Mouse (Mus musculus): ENCODE results near the gene Senp1. TPM values are rescaled to one million over a fixed set of nuclear protein-coding genes. Genes with fewer than 3 reads are reported as not detected.

The Senp1 gene
- total RNA-seq, 2 experiments from 2014 or later: 8.5 to 9.5 TPM

DNA sequence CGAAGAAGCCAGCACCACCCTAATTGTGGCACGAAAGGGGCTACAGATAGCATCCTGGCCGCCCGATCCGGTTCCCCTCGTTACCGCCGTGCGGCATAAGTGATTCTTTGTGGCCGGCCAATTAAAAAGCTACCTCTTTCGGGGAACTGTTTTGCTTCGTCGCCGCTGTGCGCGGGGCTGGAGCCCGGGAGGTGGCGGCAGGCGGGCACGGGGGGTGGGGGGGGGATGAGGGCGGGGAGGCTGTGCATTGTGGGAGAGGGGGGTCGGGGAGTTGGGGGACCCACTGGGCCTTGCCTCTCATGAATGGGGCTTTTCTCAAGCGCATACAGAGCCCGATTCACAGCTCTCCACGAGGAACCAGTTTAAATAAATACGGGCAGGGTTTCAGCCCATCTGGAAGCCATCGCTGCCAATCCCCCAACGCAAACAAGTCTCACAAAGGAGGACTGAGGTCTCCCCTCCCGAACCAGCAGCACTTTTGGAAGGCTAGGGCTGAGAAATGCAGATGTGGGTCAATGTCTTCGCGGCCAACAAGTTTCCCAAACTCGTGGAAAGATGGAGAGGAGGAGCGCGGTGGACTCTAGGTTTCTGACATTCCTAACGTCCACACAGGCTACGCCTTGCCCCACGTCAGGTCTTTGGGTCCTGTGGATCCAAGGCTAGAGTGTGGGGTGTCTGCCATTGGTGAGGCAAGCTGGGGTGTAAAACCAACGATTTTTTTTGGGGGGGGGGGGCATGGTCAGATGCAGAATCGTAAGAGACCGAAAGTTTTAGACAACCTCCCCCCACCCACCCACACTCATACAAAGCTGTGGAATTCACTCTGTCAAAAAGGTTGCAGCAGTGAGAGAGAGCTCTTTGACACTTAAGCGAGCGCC is 91.2 kb downstream of the Senp1 start:
- DNase-seq: peak in 1 of 2 experiments; percentile 18

DNA sequence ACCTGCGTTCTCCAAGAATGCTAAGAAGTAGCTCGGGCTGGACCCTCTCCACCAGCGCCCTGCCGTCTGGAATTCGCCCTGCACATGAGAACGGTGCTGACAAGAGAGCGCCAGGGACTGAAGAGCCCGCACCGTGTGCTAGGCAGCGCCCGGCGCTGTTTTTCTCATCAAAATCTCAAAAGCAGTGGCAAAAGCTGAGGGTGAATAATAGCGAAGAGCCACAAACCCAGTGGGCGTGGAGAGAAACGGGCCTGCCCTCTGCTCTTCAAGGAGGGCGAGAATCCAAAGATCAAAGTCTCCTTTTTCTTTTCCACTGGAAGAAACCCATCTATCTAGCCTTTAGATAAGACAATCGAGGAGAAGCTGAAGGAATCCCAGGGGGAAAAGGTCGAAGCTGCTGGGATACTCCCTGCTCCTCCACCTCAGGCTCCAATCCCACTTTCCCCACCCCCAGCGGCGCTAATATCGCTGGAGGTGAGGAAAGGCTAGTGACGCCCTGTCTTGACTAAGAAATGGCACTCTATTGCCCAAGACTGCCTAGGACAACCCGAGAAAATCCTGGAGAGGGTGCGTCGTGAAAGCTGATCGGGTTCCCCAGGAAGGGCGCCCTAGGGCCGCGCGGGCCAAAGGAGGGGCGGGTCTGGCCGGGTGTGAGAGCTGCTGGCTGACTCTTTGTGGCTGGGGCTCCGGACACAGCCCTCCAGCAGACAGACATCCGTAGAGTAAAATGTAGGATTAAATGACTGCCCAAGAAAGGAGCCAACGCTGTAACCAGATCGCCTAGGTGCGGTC is 92.0 kb downstream of the Senp1 start:
- DNase-seq: peak in 1 of 2 experiments; percentile 20

DNA sequence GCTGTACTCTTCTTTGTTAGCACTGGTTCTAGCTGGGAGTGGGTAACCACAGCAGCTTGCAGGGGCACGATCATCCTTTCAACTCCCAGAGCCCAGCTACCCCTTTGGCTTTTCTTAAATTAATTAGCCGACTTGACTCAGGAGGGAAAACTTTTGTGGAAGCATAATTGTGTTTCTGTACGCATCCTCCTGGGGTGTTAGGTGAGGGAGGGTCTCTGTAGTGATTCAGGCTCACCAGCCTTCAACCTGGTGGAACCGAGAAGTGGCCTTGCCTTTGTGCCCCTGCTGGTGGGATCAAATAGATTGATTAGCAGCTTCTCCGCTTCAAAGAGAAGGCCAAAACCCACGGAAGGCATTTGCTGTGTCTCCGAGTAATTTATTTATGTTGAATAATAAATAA is 93.6 kb downstream of the Senp1 start:
- no peak for DNase-seq

DNA sequence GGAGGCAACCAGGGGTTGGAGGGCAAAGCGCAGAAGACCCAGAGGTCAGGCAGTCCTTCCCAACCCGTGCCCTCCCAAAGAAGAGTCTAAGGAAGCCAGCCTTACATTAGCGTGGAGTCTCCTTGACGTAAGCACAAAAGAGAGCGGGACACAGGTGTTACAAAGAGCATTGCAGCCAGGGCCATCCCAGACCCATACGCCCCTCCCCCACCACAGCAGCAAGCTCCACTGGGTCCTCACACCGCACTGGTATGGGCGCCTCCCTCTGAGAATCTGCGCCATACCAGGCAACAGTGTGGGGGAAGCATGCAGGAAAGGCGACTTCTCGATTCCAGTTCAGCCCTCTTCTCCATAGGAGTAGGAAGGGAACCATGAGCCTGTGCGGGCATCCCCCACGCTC is 94.0 kb downstream of the Senp1 start:
- DNase-seq: no peak

DNA sequence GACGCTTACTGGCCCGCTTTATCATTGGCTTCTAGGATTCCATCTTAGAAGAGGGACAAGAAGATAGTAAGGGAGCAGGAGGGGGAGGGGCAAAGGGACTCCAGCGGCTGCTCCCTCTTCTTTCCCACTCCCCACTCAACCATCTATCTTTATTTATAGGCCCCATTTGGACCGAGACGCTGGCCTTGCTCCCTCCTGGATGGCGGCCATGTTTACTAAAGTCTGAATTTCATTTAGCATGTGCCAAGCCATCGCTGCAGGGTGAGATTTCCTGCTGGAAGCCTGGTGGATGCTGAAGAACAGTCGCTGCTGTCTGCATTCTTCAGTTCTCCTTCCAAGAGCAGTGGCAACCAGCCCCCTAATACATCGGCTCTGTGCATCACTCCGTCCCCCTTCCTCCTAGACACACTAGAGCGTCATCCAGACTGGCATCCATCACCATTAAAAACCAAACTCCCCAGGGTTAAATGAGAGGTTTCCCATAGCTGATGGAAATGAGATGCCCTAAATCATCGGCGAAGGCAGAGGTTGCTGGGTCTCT is 96.8 kb downstream of the Senp1 start:
- no peak for DNase-seq

DNA sequence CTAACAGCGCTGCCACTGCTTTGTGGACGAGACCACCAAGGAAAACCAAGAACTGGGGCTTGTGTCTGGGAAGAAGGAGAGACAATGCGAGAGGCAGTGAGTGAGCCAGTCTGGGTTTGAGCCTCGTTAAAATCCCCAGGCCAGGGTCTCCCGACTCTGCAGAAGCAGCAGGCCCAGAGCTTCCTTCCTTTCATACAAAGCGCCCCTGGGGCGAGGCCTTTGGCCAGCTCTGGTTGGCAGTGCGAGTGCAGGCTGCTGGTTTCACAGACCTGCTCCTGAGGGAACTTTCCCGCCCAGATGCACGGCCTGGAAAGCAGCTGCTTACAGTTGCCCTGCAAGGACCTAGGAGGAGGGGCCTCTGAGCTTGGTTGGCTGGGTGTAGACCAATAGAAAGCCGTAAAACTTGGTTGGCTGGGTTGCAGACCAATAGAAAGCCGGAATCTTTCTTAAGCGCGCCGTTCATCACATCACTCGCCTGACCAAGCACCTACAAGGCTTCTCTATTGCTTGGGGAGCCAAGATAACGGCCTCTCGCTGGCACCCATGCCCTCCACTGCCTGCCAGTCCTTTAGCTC is 100.7 kb downstream of the Senp1 start:
- DNase-seq: peak; percentile 80 to 88

DNA sequence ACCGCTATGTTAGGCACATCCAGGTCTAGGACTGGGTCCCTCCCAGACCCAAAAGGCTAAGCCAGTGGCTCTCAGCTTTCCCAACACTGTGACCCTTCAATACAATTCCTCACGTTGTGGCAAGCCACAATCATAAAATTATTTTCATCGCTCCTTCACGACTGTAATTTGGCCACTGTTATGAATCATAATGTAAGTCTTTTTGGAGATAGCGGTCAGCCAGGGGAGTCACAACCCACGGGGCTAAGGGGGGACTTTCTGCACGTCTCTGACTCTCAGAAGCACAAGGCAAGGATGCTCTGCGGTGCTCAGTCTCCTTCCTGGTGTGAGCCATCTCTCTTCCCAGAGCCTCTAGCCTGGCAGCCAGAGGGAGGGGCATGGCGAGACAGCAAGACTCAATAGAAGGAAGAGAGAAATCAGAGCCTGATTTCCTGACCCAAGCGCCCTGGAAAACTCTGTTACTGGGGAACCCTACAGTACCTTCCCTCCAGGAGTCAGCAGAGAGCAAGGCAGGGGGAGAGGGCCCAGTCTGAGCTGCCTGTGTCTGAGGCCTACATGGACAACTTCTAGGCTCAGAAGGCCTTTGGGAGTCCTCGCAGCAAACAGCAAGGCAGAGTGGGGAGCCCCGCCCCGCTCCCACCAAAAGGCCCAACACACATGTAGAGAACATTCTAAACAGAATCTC is 101.4 kb downstream of the Senp1 start:
- no peak for DNase-seq

DNA sequence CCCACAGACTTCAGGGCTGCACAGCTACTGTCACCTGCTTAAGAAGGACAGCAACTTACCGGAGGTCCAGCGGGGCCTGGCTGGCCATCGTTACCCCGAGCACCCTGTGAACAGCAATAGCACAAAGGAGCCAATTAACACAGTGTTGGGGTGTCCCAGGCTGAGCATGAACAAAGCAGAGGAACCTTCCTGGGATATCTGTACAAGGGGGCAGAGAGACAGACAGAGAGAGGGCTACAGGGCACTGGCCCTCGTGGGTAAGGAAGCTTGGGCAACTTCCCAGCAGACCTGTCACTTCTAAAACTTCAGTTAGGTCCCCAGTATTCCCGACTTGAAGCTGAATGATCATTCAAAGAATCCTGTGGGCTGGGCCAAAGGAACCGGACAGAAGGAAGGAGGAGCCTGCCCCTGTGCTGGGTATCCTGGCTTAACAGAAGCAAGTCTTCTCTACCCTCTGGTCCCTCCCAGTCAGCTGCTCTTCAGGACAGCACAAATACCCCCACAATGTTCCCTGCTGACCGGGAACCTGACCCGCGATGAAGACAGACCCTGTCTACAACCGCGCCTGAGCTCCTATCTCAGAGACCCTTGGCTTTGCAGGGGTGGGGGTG is 102.2 kb downstream of the Senp1 start:
- DNase-seq: no peak

DNA sequence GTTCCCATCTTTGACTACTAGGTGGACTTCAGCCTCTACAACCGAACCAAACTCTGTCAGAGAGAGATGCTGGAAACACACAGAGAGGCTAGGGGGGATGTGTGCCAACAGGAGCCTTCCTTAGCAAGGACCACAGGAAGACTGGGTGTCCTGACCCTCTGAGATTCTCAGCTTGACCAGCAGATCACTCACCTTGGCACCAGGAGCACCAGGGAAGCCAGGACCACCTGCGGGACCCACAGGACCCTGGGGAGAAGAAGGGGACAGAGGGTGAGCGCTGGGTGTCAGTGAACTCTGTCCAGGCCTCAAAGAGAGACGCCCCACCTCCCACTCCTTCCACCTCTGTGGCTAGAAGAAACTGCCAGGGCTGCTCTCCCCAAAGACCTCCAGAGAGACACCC is 102.8 kb downstream of the Senp1 start:
- no peak for DNase-seq

DNA sequence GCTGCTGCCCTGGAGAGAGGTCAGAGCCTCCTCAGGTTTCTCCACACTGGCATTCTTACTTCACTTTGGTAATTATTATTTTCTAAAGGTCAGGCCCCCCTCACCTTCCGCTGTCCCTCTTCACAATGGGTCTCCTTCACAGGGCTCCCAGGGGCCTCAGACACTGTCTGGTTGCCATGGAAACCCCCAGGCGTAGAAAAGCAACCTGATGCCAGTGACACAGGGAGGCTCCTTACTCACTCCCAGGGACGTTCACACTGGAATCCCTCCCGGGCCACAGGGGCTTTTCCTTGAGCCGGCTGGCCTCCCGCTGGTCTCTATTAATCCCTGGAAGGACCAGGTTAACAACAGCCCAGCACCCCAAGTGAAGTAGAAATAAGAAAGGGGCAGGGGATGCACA is 103.4 kb downstream of the Senp1 start:
- DNase-seq: no peak

DNA sequence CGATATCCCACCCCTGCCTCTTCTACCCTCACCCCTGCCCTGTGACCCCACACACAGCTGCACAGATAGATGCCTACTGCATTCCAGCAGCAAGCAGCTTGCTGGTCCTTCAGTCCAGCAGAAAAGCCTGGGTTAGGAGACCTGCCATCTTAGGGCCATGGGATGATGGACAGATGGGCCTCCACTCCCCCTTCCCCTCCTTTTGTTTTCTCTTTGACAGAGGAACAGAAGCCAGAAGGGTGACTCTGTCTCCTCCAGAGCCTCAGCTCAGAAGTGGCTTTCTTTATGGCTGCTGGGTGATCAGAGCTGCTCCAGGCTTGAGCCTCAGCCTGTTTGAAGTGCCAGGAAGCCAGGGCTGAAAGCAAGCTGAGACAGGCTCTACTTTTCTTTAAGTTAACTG is 104.0 kb downstream of the Senp1 start:
- DNase-seq: no peak

Other genes starting within 250 kb of the Senp1 start
- 10 to 100 TPM; 19.3 to 26.3 TPM for gene Hdac7, start 249.2 kb downstream of the Senp1 start, total RNA-seq (2021)
- 1 to 10 TPM; 2.4 to 3.4 TPM for gene Vdr, start 183.1 kb downstream of the Senp1 start, total RNA-seq (2021)
- gene Tmem106c, start 129.5 kb downstream of the Senp1 start, total RNA-seq (2021): 10 to 100 TPM; 16.0 to 16.5 TPM
- under 1 TPM in 1 of 2 experiments, not detected in 1; 0.36 TPM for gene Col2a1, start 89.0 kb downstream of the Senp1 start, total RNA-seq (2021)
- 1,000 to 10,000 TPM in 1 of 2 experiments, 100 to 1,000 TPM in 1; 867 to 1,020 TPM for gene Pfkm, start 1.2 kb downstream of the Senp1 start, total RNA-seq (2021)
- gene Asb8, start 71.9 kb upstream of the Senp1 start, total RNA-seq (2021): 100 to 1,000 TPM; 107 to 122 TPM
- under 1 TPM; 0.39 to 0.50 TPM for gene Ccdc184, start 73.4 kb upstream of the Senp1 start, total RNA-seq (2021)
- gene Olfr288, start 101.8 kb upstream of the Senp1 start, total RNA-seq (2021): not detected
- not detected for gene Gm44579, start 127.2 kb upstream of the Senp1 start, total RNA-seq (2021)
- not detected for gene Olfr287, start 127.3 kb upstream of the Senp1 start, total RNA-seq (2021)
- not detected for gene Olfr286, start 140.7 kb upstream of the Senp1 start, total RNA-seq (2021)
- gene H1fnt, start 163.5 kb upstream of the Senp1 start, total RNA-seq (2021): not detected
- 1 to 10 TPM; 5.7 to 5.8 TPM for gene Zfp641, start 202.4 kb upstream of the Senp1 start, total RNA-seq (2021)
- not detected for gene Olfr285, start 223.6 kb upstream of the Senp1 start, total RNA-seq (2021)
- gene Olfr284, start 247.2 kb upstream of the Senp1 start, total RNA-seq (2021): not detected

Data from heart, adult 18-20 months (tissue).